Mouse (Mus musculus): ENCODE measurements around the gene Rbms2.
"Not testable (repeated sequence)": the region's sequence is repeated elsewhere in the genome, so short reads cannot be mapped to it uniquely, and the experiment has no call there.

Gene Rbms2

GRCm38 (mm10) chr10:128179989-128180388, at the start of gene Rbms2:
TSS of gene Rbms2 (minus strand) at chr10:128180297.
- DNase-seq (ENCODE audit: extremely low read depth, insufficient read length, low spot score) = no peak

GRCm38 (mm10) chr10:128228009-128228408, 47.9 kb upstream of the Rbms2 start:
- DNase-seq (ENCODE audit: extremely low read depth, insufficient read length, low spot score) = no peak

- no peak for DNase-seq (ENCODE audit: extremely low read depth, insufficient read length, low spot score)
These were observed 47.5 kb upstream of the Rbms2 start for GRCm38 (mm10) chr10:128227592-128227991.

GRCm38 (mm10) chr10:128225538-128225937, 45.4 kb upstream of the Rbms2 start, which contains the start of gene Mip:
TSS of gene Mip (plus strand) at chr10:128225838.
- DNase-seq (ENCODE audit: extremely low read depth, insufficient read length, low spot score) = no peak

- DNase-seq (ENCODE audit: extremely low read depth, insufficient read length, low spot score) = no peak
These were observed 45.0 kb upstream of the Rbms2 start for GRCm38 (mm10) chr10:128225064-128225463.

- DNase-seq (ENCODE audit: extremely low read depth, insufficient read length, low spot score) = peak; percentile 41
These were observed 41.6 kb upstream of the Rbms2 start for GRCm38 (mm10) chr10:128221533-128222286.

- DNase-seq (ENCODE audit: extremely low read depth, insufficient read length, low spot score) = no peak
These were observed 38.5 kb upstream of the Rbms2 start for GRCm38 (mm10) chr10:128218387-128219117.

GRCm38 (mm10) chr10:128214981-128215380, 34.9 kb upstream of the Rbms2 start:
- no peak for DNase-seq (ENCODE audit: extremely low read depth, insufficient read length, low spot score)

- DNase-seq (ENCODE audit: extremely low read depth, insufficient read length, low spot score) = not testable (repeated sequence)
These were observed 34.0 kb upstream of the Rbms2 start for GRCm38 (mm10) chr10:128214112-128214511.

GRCm38 (mm10) chr10:128212871-128213323, 32.8 kb upstream of the Rbms2 start:
- DNase-seq (ENCODE audit: extremely low read depth, insufficient read length, low spot score) = peak; percentile 35

- no peak for DNase-seq (ENCODE audit: extremely low read depth, insufficient read length, low spot score)
These were observed 32.1 kb upstream of the Rbms2 start for GRCm38 (mm10) chr10:128212148-128212547.

- DNase-seq (ENCODE audit: extremely low read depth, insufficient read length, low spot score) = peak; percentile 89
These were observed 31.5 kb upstream of the Rbms2 start, which contains the start of gene Spryd4 for GRCm38 (mm10) chr10:128211390-128212108. TSS of gene Spryd4 (minus strand) at chr10:128211807.

DNA sequence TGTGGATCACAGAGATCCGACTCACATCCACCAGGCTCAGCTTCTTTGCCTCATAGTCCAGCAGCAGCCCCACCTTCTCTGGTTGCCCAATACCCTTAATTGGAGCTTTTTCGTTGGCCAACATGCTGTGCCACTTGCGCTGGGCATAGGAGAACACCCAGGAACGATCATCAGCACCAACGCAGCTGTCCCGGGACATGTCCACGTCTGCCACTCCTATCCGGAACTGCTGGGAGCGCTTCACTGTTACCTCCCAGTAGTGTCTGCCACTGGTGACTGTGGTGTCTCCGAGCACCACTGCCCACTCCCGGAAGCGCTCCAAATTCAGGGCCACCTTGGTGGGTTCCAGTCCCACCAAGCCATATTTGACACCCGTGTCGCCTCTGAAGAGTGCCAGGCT, 30.9 kb upstream of the Rbms2 start:
- DNase-seq (ENCODE audit: extremely low read depth, insufficient read length, low spot score) = peak; percentile 59

DNA sequence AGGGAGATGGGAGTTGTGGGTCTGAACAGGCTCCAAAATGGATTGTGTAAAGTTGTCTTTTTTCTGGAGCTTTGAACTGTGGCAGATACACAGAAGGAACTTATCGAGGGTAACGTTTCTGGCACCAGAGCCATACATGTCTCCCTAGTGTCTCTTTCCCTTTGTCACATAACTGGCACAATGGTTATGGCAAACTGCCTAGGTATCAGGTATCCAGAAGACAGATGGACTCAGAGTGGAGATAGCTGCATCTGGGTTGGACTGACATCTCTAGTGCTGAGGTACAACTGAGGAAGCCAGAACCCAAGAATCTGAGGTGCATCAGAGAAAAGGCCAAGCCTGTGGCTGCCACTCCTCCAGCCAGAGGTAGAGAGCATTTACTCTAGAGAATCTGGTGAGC, 30.0 kb upstream of the Rbms2 start:
- no peak for DNase-seq (ENCODE audit: extremely low read depth, insufficient read length, low spot score)

GRCm38 (mm10) chr10:128209311-128210009, 29.4 kb upstream of the Rbms2 start:
- no peak for DNase-seq (ENCODE audit: extremely low read depth, insufficient read length, low spot score)

GRCm38 (mm10) chr10:128208326-128208725, 28.2 kb upstream of the Rbms2 start:
- no peak for DNase-seq (ENCODE audit: extremely low read depth, insufficient read length, low spot score)

DNA sequence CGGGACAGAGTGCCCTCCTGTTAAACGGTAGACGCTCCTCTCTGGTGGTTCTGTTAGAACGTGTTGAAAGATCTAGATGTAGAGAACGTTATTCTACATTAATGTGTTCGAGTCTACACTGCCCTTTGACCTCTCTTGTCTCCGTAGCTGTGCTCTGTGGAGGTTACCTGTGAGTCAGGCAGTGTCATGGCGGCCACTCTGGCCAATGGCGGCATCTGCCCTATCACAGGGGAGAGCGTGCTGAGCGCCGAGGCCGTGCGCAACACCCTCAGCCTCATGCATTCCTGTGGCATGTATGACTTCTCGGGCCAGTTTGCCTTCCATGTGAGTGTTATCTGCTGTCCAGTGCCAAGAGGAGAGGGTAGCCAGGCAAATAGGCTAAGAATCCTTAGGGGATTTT, 24.8 kb upstream of the Rbms2 start:
- no peak for DNase-seq (ENCODE audit: extremely low read depth, insufficient read length, low spot score)

DNA sequence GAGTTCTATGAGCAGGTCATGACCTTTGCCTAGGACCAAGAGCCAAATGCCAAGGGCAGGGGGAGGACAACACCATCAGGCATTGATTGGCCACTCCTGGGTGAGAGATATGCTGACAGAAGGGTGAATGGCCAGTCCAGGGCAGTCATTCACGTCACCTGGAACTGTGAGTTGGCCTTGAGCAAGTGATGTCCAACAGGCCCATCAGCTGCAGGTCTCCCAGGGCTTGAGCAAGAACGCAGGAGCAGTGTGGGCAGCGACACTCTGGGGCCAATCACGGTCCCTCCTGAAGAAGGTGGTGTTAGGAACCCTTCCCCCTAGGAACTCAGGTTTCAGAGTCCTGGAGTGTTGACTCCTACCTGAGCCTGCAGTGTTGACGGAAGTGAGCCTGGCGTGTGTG, 21.8 kb upstream of the Rbms2 start:
- DNase-seq (ENCODE audit: extremely low read depth, insufficient read length, low spot score) = no peak

GRCm38 (mm10) chr10:128194551-128195461, 14.7 kb upstream of the Rbms2 start:
- peak; percentile 60 for DNase-seq (ENCODE audit: extremely low read depth, insufficient read length, low spot score)
